Comparison of ENCODE assay signal across 20 mouse cellular contexts in the genomic region with DNA sequence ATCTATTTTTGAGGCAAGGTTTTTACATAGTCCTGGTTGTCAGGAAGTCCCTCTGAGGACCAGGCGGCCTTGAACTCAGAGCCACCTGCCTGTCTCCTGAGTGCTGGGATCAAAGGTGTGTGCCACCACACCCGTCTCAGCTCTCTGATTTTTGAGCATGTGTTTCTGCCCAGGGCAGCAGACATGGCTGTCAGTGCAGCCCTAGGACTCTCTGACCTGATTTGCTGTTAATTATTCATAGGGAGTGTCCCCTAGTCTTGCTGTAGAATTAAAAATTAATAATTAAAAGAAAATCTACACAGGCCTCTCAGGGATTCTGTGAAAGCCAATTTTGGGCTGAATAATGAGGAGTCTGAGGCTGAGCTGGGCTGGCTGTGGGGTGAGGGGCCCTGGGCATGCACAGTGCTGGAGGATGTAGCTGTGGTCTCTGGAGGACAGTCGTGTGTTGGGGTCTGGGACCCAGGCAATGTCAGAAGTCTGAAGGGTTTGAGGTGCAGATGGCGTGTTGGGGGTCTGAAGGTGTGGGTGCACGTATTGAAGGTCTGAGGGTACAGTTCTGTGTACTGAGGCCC. TPM values are rescaled to one million over a fixed set of nuclear protein-coding genes. Genes with fewer than 3 reads are reported as not detected.
DNase-seq lines count a peak whose midpoint lies in the region; ATAC-seq and TF ChIP-seq lines count a peak whose summit lies in the region.
"Had no signal": no experiment of that assay in that cellular context is flagged by ENCODE, and none has a peak within 500 bp of the region (broad histone marks: within the 10 kb centered on the region; RNA-seq: fewer than 3 reads in every experiment).

No protein-coding gene starts in this region.

- no peaks in the 10 kb centered on the region for H3K27me3 ChIP-seq in hindbrain, postnatal 0 days (ENCODE audit: insufficient read depth, low read length)
- no peaks in the 10 kb centered on the region for H3K27me3 ChIP-seq in hindbrain, embryonic 14.5 days (ENCODE audit: control insufficient read depth, insufficient read depth, low read length)
- no peaks in the 10 kb centered on the region for H3K27me3 ChIP-seq in intestine, embryonic 15.5 days (replicated peaks)
- no peaks in the 10 kb centered on the region for H3K27me3 ChIP-seq in kidney, embryonic 14.5 days (ENCODE audit: control insufficient read depth, insufficient read depth, low read length)
- H3K27me3 ChIP-seq: heart, embryonic 12.5 days; limb, embryonic 15.5 days; neural tube, embryonic 15.5 days had no signal

- no peak for DNase-seq in hindbrain, postnatal 0 days (ENCODE audit: low spot score)
- DNase-seq in hindbrain, embryonic 14.5 days (ENCODE audit: low spot score), result no peak
- peak; percentile 49 to 65 for DNase-seq in kidney, postnatal 4 days
- no peak for DNase-seq in left cerebral cortex, postnatal 4 days
- DNase-seq in spleen, adult 12 weeks (ENCODE audit: low spot score), result no peak
- DNase-seq in gastrocnemius, postnatal 4 days (ENCODE audit: low spot score in 2 of 2), result no peak
- DNase-seq: adrenal gland, adult 8-10 months; heart, postnatal 36 days; right cerebral cortex, postnatal 25 days; thymus, postnatal 25 days had no signal

- no peaks in the 10 kb centered on the region for H3K9me3 ChIP-seq in hindbrain, postnatal 0 days (ENCODE audit: low read length)
- H3K9me3 ChIP-seq in hindbrain, embryonic 14.5 days (ENCODE audit: control insufficient read depth, low read length), result no peaks in the 10 kb centered on the region
- H3K9me3 ChIP-seq in intestine, embryonic 15.5 days, result no peaks in the 10 kb centered on the region
- no peaks in the 10 kb centered on the region for H3K9me3 ChIP-seq in kidney, embryonic 14.5 days (ENCODE audit: control insufficient read depth, low read length)
- H3K9me3 ChIP-seq: heart, embryonic 12.5 days; limb, embryonic 15.5 days; neural tube, embryonic 15.5 days had no signal

- no peak overlapping the region for H3K4me2 ChIP-seq in hindbrain, postnatal 0 days (ENCODE audit: low read depth, low read length)
- H3K4me2 ChIP-seq in hindbrain, embryonic 14.5 days (replicated peaks), result no peak overlapping the region
- 0 out of 2 replicates have a peak overlapping the region, but pooled peaks have one; percentile 11 for H3K4me2 ChIP-seq in intestine, embryonic 15.5 days (replicated peaks)
- no peak overlapping the region for H3K4me2 ChIP-seq in kidney, embryonic 14.5 days (replicated peaks; ENCODE audit: low read depth, low read length)
- H3K4me2 ChIP-seq: heart, embryonic 12.5 days; limb, embryonic 15.5 days; neural tube, embryonic 15.5 days had no signal

- H3K9ac ChIP-seq in hindbrain, postnatal 0 days (replicated peaks; ENCODE audit: low read length), result no peak overlapping the region
- H3K9ac ChIP-seq in hindbrain, embryonic 14.5 days, result no peak overlapping the region
- 0 out of 2 replicates have a peak overlapping the region, but pooled peaks have one; percentile 11 for H3K9ac ChIP-seq in intestine, embryonic 15.5 days
- H3K9ac ChIP-seq in kidney, embryonic 14.5 days (ENCODE audit: low read depth, low read length), result no peak overlapping the region
- H3K9ac ChIP-seq: heart, embryonic 12.5 days; limb, embryonic 15.5 days; neural tube, embryonic 15.5 days had no signal

- peaks cover 33% of the 10 kb centered on the region for H3K36me3 ChIP-seq in hindbrain, postnatal 0 days (ENCODE audit: insufficient read depth, low read length)
- peaks cover 83% of the 10 kb centered on the region for H3K36me3 ChIP-seq in hindbrain, embryonic 14.5 days (replicated peaks; ENCODE audit: control insufficient read depth, insufficient read depth)
- 0 out of 2 replicates have a peak, but pooled peaks cover 18% of the 10 kb centered on the region for H3K36me3 ChIP-seq in intestine, embryonic 15.5 days
- H3K36me3 ChIP-seq in kidney, embryonic 14.5 days (ENCODE audit: control insufficient read depth, insufficient read depth, low read length), result peaks cover 50% of the 10 kb centered on the region

- intact Hi-C loops in left cerebral cortex, postnatal 4 days (cut with DNase I), result no loop called here

- ATAC-seq in hindbrain, postnatal 0 days, result peak; percentile 27; the same call in 1 of the 2 replicates
- no peak for ATAC-seq in hindbrain, embryonic 14.5 days (ENCODE audit: low FRiP score)
- ATAC-seq in intestine, embryonic 15.5 days, result peak; percentile 57
- ATAC-seq in kidney, embryonic 14.5 days (ENCODE audit: low FRiP score, low TSS enrichment), result peak; percentile 50; the same call in 1 of the 2 replicates
- ATAC-seq: forebrain, embryonic 14.5 days had no signal

- no peak overlapping the region for H3K4me3 ChIP-seq in hindbrain, postnatal 0 days (ENCODE audit: low read length)
- no peak overlapping the region for H3K4me3 ChIP-seq in hindbrain, embryonic 14.5 days (replicated peaks; ENCODE audit: low read length)
- H3K4me3 ChIP-seq in intestine, embryonic 15.5 days (replicated peaks), result no peak overlapping the region
- no peak overlapping the region for H3K4me3 ChIP-seq in kidney, embryonic 14.5 days (ENCODE audit: low read length)
- H3K4me3 ChIP-seq: erythroblast, embryonic 14.5 days; heart, embryonic 12.5 days; limb, embryonic 15.5 days; neural tube, embryonic 15.5 days had no signal

- no peaks in the 10 kb centered on the region for H3K4me1 ChIP-seq in hindbrain, postnatal 0 days (ENCODE audit: insufficient read depth, low read length)
- H3K4me1 ChIP-seq in hindbrain, embryonic 14.5 days (replicated peaks; ENCODE audit: control insufficient read depth, insufficient read depth, low read length), result no peaks in the 10 kb centered on the region
- peaks cover 27% of the 10 kb centered on the region; the same call in 1 of the 2 replicates for H3K4me1 ChIP-seq in intestine, embryonic 15.5 days (replicated peaks)
- 0 out of 2 replicates have a peak, but pooled peaks cover 11% of the 10 kb centered on the region for H3K4me1 ChIP-seq in kidney, embryonic 14.5 days (ENCODE audit: control insufficient read depth, insufficient read depth, low read length)
- H3K4me1 ChIP-seq: heart, embryonic 12.5 days; neural tube, embryonic 15.5 days had no signal

- no peak for TF ChIP-seq CTCF in hindbrain, postnatal 0 days (IDR thresholded peaks at IDR 0.05; ENCODE audit: low read depth)

- H3K27ac ChIP-seq in hindbrain, postnatal 0 days, result no peak overlapping the region
- H3K27ac ChIP-seq in hindbrain, embryonic 14.5 days, result no peak overlapping the region
- 0 out of 2 replicates have a peak overlapping the region, but pooled peaks have one; percentile 28 for H3K27ac ChIP-seq in intestine, embryonic 15.5 days
- peak overlapping the region; percentile 60; the same call in 1 of the 2 replicates for H3K27ac ChIP-seq in kidney, embryonic 14.5 days (ENCODE audit: low read depth, low read length)
- H3K27ac ChIP-seq: limb, embryonic 15.5 days; neural tube, embryonic 15.5 days had no signal

- WGBS in hindbrain, postnatal 0 days, result 81% methylated on average over 5 of the region's 5 CpGs
- WGBS in hindbrain, embryonic 14.5 days, result 78% methylated on average over 5 of the region's 5 CpGs
- WGBS in intestine, embryonic 15.5 days, result 77% methylated on average over 5 of the region's 5 CpGs
- WGBS in kidney, embryonic 14.5 days, result 75% methylated on average over 5 of the region's 5 CpGs

RNA-seq across cellular contexts. Expression of gene Misp, which starts 6.4 kb away (rescaled TPM):
- total RNA-seq in hindbrain, postnatal 0 days (2014; rRNA removed), result 0.05 and 0.22 TPM in 2 replicates
- 0.33 TPM in 1 of 2 replicates, not detected in the other for polyA plus RNA-seq in hindbrain, postnatal 0 days (2015; fragmentation: Nextera tagmentation; extraction: Ambion mirVana)
- 0.08 and 0.74 TPM in 2 replicates for polyA plus RNA-seq in hindbrain, embryonic 14.5 days (2014; fragmentation: Nextera tagmentation; extraction: Ambion mirVana)
- 141 and 154 TPM in 2 replicates for polyA plus RNA-seq in intestine, embryonic 15.5 days (2015; fragmentation: Nextera tagmentation; extraction: Ambion mirVana)
- polyA plus RNA-seq in kidney, embryonic 14.5 days (2014; fragmentation: Nextera tagmentation; extraction: Ambion mirVana), result 4.1 and 9.0 TPM in 2 replicates
- total RNA-seq in left cerebral cortex, postnatal 4 days (2021), result under 1 TPM; 0.46 to 0.76 TPM
- under 1 TPM in 1 of 2 experiments, not detected in 1; 0.42 TPM for total RNA-seq in gastrocnemius, postnatal 4 days (2021)
- total RNA-seq: common myeloid progenitor, adult 5-6 weeks; MEL had no signal
- polyA plus RNA-seq: erythroblast, embryonic 14.5 days had no signal

RNA-seq across cellular contexts. Expression of gene Palm, which starts 21.0 kb away (rescaled TPM):
- total RNA-seq in hindbrain, postnatal 0 days (2014; rRNA removed), result 156 and 157 TPM in 2 replicates
- polyA plus RNA-seq in hindbrain, postnatal 0 days (2015; fragmentation: Nextera tagmentation; extraction: Ambion mirVana), result 221 and 242 TPM in 2 replicates
- 240 and 247 TPM in 2 replicates for polyA plus RNA-seq in hindbrain, embryonic 14.5 days (2014; fragmentation: Nextera tagmentation; extraction: Ambion mirVana)
- polyA plus RNA-seq in intestine, embryonic 15.5 days (2015; fragmentation: Nextera tagmentation; extraction: Ambion mirVana), result 48.1 and 48.5 TPM in 2 replicates
- polyA plus RNA-seq in kidney, embryonic 14.5 days (2014; fragmentation: Nextera tagmentation; extraction: Ambion mirVana), result 101 and 136 TPM in 2 replicates
- total RNA-seq in left cerebral cortex, postnatal 4 days (2021), result 100 to 1,000 TPM; 404 to 409 TPM
- total RNA-seq in gastrocnemius, postnatal 4 days (2021), result 10 to 100 TPM; 42.1 to 50.8 TPM

RNA-seq across cellular contexts. Expression of gene Prss57, which starts 23.6 kb away (rescaled TPM):
- total RNA-seq in hindbrain, postnatal 0 days (2014; rRNA removed), result 0.54 and 1.8 TPM in 2 replicates
- 0.13 and 0.33 TPM in 2 replicates for polyA plus RNA-seq in hindbrain, postnatal 0 days (2015; fragmentation: Nextera tagmentation; extraction: Ambion mirVana)
- polyA plus RNA-seq in hindbrain, embryonic 14.5 days (2014; fragmentation: Nextera tagmentation; extraction: Ambion mirVana), result 0.08 and 0.29 TPM in 2 replicates
- polyA plus RNA-seq in intestine, embryonic 15.5 days (2015; fragmentation: Nextera tagmentation; extraction: Ambion mirVana), result 0.09 TPM in 1 of 2 replicates, not detected in the other
- polyA plus RNA-seq in kidney, embryonic 14.5 days (2014; fragmentation: Nextera tagmentation; extraction: Ambion mirVana), result not detected in 2 replicates
- total RNA-seq in left cerebral cortex, postnatal 4 days (2021), result under 1 TPM in 1 of 2 experiments, not detected in 1; 0.52 TPM
- total RNA-seq in gastrocnemius, postnatal 4 days (2021), result not detected
- total RNA-seq: heart, postnatal 36 days had no signal
- polyA plus RNA-seq: embryonic facial prominence, embryonic 11.5 days had no signal

RNA-seq across cellular contexts. Expression of gene Fstl3, which starts 37.3 kb away (rescaled TPM):
- 2.6 and 3.3 TPM in 2 replicates for total RNA-seq in hindbrain, postnatal 0 days (2014; rRNA removed)
- polyA plus RNA-seq in hindbrain, postnatal 0 days (2015; fragmentation: Nextera tagmentation; extraction: Ambion mirVana), result 3.1 and 3.2 TPM in 2 replicates
- 1.6 and 2.2 TPM in 2 replicates for polyA plus RNA-seq in hindbrain, embryonic 14.5 days (2014; fragmentation: Nextera tagmentation; extraction: Ambion mirVana)
- 14.0 and 16.1 TPM in 2 replicates for polyA plus RNA-seq in intestine, embryonic 15.5 days (2015; fragmentation: Nextera tagmentation; extraction: Ambion mirVana)
- 4.9 and 8.2 TPM in 2 replicates for polyA plus RNA-seq in kidney, embryonic 14.5 days (2014; fragmentation: Nextera tagmentation; extraction: Ambion mirVana)
- 1 to 10 TPM; 2.5 to 3.2 TPM for total RNA-seq in left cerebral cortex, postnatal 4 days (2021)
- total RNA-seq in gastrocnemius, postnatal 4 days (2021), result 1 to 10 TPM; 1.1 to 2.1 TPM

RNA-seq across cellular contexts. Expression of gene Ptbp1, which starts 39.9 kb away (rescaled TPM):
- 166 and 173 TPM in 2 replicates for total RNA-seq in hindbrain, postnatal 0 days (2014; rRNA removed)
- 58.9 and 65.5 TPM in 2 replicates for polyA plus RNA-seq in hindbrain, postnatal 0 days (2015; fragmentation: Nextera tagmentation; extraction: Ambion mirVana)
- polyA plus RNA-seq in hindbrain, embryonic 14.5 days (2014; fragmentation: Nextera tagmentation; extraction: Ambion mirVana), result 59.5 and 62.6 TPM in 2 replicates
- polyA plus RNA-seq in intestine, embryonic 15.5 days (2015; fragmentation: Nextera tagmentation; extraction: Ambion mirVana), result 307 and 314 TPM in 2 replicates
- polyA plus RNA-seq in kidney, embryonic 14.5 days (2014; fragmentation: Nextera tagmentation; extraction: Ambion mirVana), result 279 and 333 TPM in 2 replicates
- 10 to 100 TPM; 91.7 to 92.7 TPM for total RNA-seq in left cerebral cortex, postnatal 4 days (2021)
- 100 to 1,000 TPM; 167 to 170 TPM for total RNA-seq in gastrocnemius, postnatal 4 days (2021)

Comparison
In these comparisons a context has a peak if more than half of its experiments do, and no peak if none do; other contexts are left out.
1. DNase-seq: peak in kidney, postnatal 4 days (2 of 2); none in hindbrain, postnatal 0 days (single experiment), hindbrain, embryonic 14.5 days (single experiment), left cerebral cortex, postnatal 4 days (single experiment), spleen, adult 12 weeks (single experiment) and gastrocnemius, postnatal 4 days (0 of 2).
2. H3K27ac ChIP-seq: peak in intestine, embryonic 15.5 days (single experiment) and kidney, embryonic 14.5 days (single experiment); none in hindbrain, postnatal 0 days (single experiment) and hindbrain, embryonic 14.5 days (single experiment).
3. RNA of gene Misp, which starts 6.4 kb away (polyA plus RNA-seq): 141 to 154 TPM in intestine, embryonic 15.5 days; 4.1 to 9.0 TPM in kidney, embryonic 14.5 days, 0.33 TPM in hindbrain, postnatal 0 days and 0.08 to 0.74 TPM in hindbrain, embryonic 14.5 days; every median in the first group is over 10 times any median in the second.